Mouse (Mus musculus) lung, embryonic 14.5 days (tissue): ENCODE data around the gene Dscam. TPM values are rescaled to one million over a fixed set of nuclear protein-coding genes. Genes with fewer than 3 reads are reported as not detected.

Source experiments
- ATAC-seq: fragments of 200-750 bp; cut with Nextera tagmentation; 2 replicates; pipeline ENCODE4 v1.8.0; 2017; ENCODE audit warnings: mild to moderate bottlenecking, moderate TSS enrichment, moderate library complexity; ENCODE audit not compliant: insufficient read depth
- DNase-seq: peaks from one replicate; pipeline ENCODE4 v3.0.0-alpha.2; 2015
- H3K27ac ChIP-seq: fragments of 300-500 bp; sonication (generic); 2 replicates; pipeline ENCODE4 v1.5.1; 2014; ENCODE audit warnings: low read depth, mild to moderate bottlenecking, moderate library complexity
- H3K27me3 ChIP-seq: fragments of 300-500 bp; sonication (generic); 2 replicates; pipeline ENCODE4 v1.6.1; 2014; ENCODE audit warnings: low read length, control low read depth; ENCODE audit not compliant: insufficient read depth
- H3K36me3 ChIP-seq: fragments of 300-500 bp; sonication (generic); 2 replicates; pipeline ENCODE4 v1.6.1; 2014; ENCODE audit warnings: control low read depth; ENCODE audit not compliant: insufficient read depth
- H3K4me1 ChIP-seq: fragments of 300-500 bp; sonication (generic); 2 replicates; pipeline ENCODE4 v1.6.1; 2014; ENCODE audit warnings: antibody characterized with exemption, control low read depth; ENCODE audit not compliant: insufficient read depth
- H3K4me2 ChIP-seq: fragments of 300-500 bp; sonication (generic); 2 replicates; pipeline ENCODE4 v1.6.1; 2014; ENCODE audit warnings: mild to moderate bottlenecking
- H3K4me3 ChIP-seq: fragments of 300-500 bp; sonication (generic); 2 replicates; pipeline ENCODE4 v1.5.1; 2014; ENCODE audit warnings: low read depth, low read length
- H3K9ac ChIP-seq: fragments of 300-500 bp; sonication (generic); 2 replicates; pipeline ENCODE4 v1.6.1; 2014
- H3K9me3 ChIP-seq: fragments of 300-500 bp; sonication (generic); 2 replicates; pipeline ENCODE4 v1.6.1; 2016; ENCODE audit warnings: low read depth, low read length, control low read depth
- CTCF ChIP-seq: IDR thresholded peaks from 2 replicates; pipeline ENCODE4 v1.5.1; 2016; ENCODE audit warnings: antibody characterized with exemption, low read depth
- WGBS: fragments of 180-500 bp; shearing (Covaris S2); extraction: QIAGEN DNeasy Blood & Tissue Kit; methylation state at CpG from one replicate; pipeline ENCODE4 v1.1.7; 2014; 5-methylcytosine and 5-hydroxymethylcytosine counted together
- polyA plus RNA-seq: library from polyadenylated mRNA; unstranded; fragments of >200 nt; fragmentation: Nextera tagmentation; extraction: Ambion mirVana; gene quantifications from 2 replicates; pipeline ENCODE4 v1.2.1, GENCODE M21; 2014

Gene Dscam
- polyA plus RNA-seq, 1 experiment from 2014 or later = not detected

- H3K27ac ChIP-seq = no peak overlapping the region
- no peak for DNase-seq
- H3K9ac ChIP-seq = no peak overlapping the region
- H3K36me3 ChIP-seq = no peaks in the 10 kb centered on the region
- ATAC-seq = no peak
- H3K4me2 ChIP-seq = no peak overlapping the region
- no peaks in the 10 kb centered on the region for H3K27me3 ChIP-seq
- H3K4me3 ChIP-seq = no peak overlapping the region
- H3K4me1 ChIP-seq = no peaks in the 10 kb centered on the region
- no peaks in the 10 kb centered on the region for H3K9me3 ChIP-seq
- no peak for TF ChIP-seq CTCF
- WGBS = 88% methylated on average over 1 of the region's 1 CpGs
Measured at GRCm38 (mm10) chr16:96736501-96736900, 434.1 kb downstream of the Dscam start.

- no peak overlapping the region for H3K4me3 ChIP-seq
- H3K4me2 ChIP-seq = no peak overlapping the region
- H3K27me3 ChIP-seq = no peaks in the 10 kb centered on the region
- no peak overlapping the region for H3K27ac ChIP-seq
- ATAC-seq = no peak
- H3K9me3 ChIP-seq = no peaks in the 10 kb centered on the region
- no peak for TF ChIP-seq CTCF
- H3K9ac ChIP-seq = no peak overlapping the region
- no peak for DNase-seq
- 73% methylated on average over 3 of the region's 3 CpGs for WGBS
- H3K4me1 ChIP-seq = no peaks in the 10 kb centered on the region
- H3K36me3 ChIP-seq = no peaks in the 10 kb centered on the region
Measured at GRCm38 (mm10) chr16:96730881-96731280, 439.7 kb downstream of the Dscam start.

GRCm38 (mm10) chr16:96727836-96728774 lies 442.4 kb downstream of the Dscam start:
- peak; percentile 1 for DNase-seq
- Histone ChIP-seq H3K27ac (no peak overlapping the region), H3K36me3 (no peaks in the 10 kb centered on the region), H3K4me3 (no peak overlapping the region), H3K27me3 (no peaks in the 10 kb centered on the region), H3K4me2 (no peak overlapping the region), H3K9me3 (no peaks in the 10 kb centered on the region), H3K9ac (no peak overlapping the region), H3K4me1 (no peaks in the 10 kb centered on the region)
- no peak for TF ChIP-seq CTCF
- WGBS = 35% methylated on average over 13 of the region's 13 CpGs
- no peak for ATAC-seq

- DNase-seq (no peak), ATAC-seq (no peak)
- Histone ChIP-seq H3K9ac (no peak overlapping the region), H3K36me3 (no peaks in the 10 kb centered on the region), H3K27me3 (no peaks in the 10 kb centered on the region), H3K4me1 (no peaks in the 10 kb centered on the region), H3K27ac (no peak overlapping the region), H3K9me3 (no peaks in the 10 kb centered on the region), H3K4me2 (no peak overlapping the region), H3K4me3 (no peak overlapping the region)
- TF ChIP-seq CTCF = no peak
- WGBS = 80% methylated on average over 8 of the region's 8 CpGs
Measured at GRCm38 (mm10) chr16:96725071-96725724, 445.4 kb downstream of the Dscam start.

GRCm38 (mm10) chr16:96724591-96724990 lies 446.0 kb downstream of the Dscam start:
- no peak overlapping the region for H3K9ac ChIP-seq
- 60% methylated on average over 5 of the region's 5 CpGs for WGBS
- H3K27me3 ChIP-seq = no peaks in the 10 kb centered on the region
- H3K9me3 ChIP-seq = no peaks in the 10 kb centered on the region
- H3K4me1 ChIP-seq = no peaks in the 10 kb centered on the region
- no peak overlapping the region for H3K27ac ChIP-seq
- no peak for TF ChIP-seq CTCF
- no peaks in the 10 kb centered on the region for H3K36me3 ChIP-seq
- H3K4me2 ChIP-seq = no peak overlapping the region
- H3K4me3 ChIP-seq = no peak overlapping the region
- ATAC-seq (no peak), DNase-seq (no peak)

GRCm38 (mm10) chr16:96724123-96724522 lies 446.4 kb downstream of the Dscam start:
- no peaks in the 10 kb centered on the region for H3K27me3 ChIP-seq
- 85% methylated on average over 3 of the region's 3 CpGs for WGBS

GRCm38 (mm10) chr16:96723066-96723669 lies 447.4 kb downstream of the Dscam start:
- H3K4me1 ChIP-seq = no peaks in the 10 kb centered on the region
- H3K9ac ChIP-seq = no peak overlapping the region
- H3K27ac ChIP-seq = no peak overlapping the region
- DNase-seq (no peak), ATAC-seq (no peak)
- no peaks in the 10 kb centered on the region for H3K9me3 ChIP-seq
- H3K36me3 ChIP-seq = no peaks in the 10 kb centered on the region
- H3K4me2 ChIP-seq = no peak overlapping the region
- no peak overlapping the region for H3K4me3 ChIP-seq
- WGBS = 87% methylated on average over 2 of the region's 2 CpGs
- H3K27me3 ChIP-seq = no peaks in the 10 kb centered on the region
- TF ChIP-seq CTCF = no peak

More at GRCm38 (mm10) chr16:96724123-96724522, 446.4 kb downstream of the Dscam start:
- Histone ChIP-seq H3K9ac (no peak overlapping the region), H3K4me3 (no peak overlapping the region), H3K27ac (no peak overlapping the region), H3K9me3 (no peaks in the 10 kb centered on the region), H3K4me1 (no peaks in the 10 kb centered on the region), H3K36me3 (no peaks in the 10 kb centered on the region), H3K4me2 (no peak overlapping the region)
- no peak for ATAC-seq
- TF ChIP-seq CTCF = no peak
- no peak for DNase-seq
